Mouse (Mus musculus): ENCODE measurements around the gene Pafah2.

- TF ChIP-seq GATA1 (IDR thresholded peaks at IDR 0.05; ENCODE audit: low read length) (no peak), TAL1 (IDR thresholded peaks at IDR 0.05; ENCODE audit: low read length) (no peak)
These were observed 73.2 kb downstream of the Pafah2 start for GRCm38 (mm10) chr4:134469341-134469796.

Measured in erythroblast, embryonic 14.5 days (primary cell).